Mouse (Mus musculus) CD4-positive, CD25-positive, alpha-beta regulatory T cell, adult 2 months (primary cell): ENCODE data around the gene Syngr1.

Source experiments
- DNase-seq: peaks from one replicate; pipeline ENCODE4 v3.0.0-alpha.2; 2012; ENCODE audit warnings: low read depth, low spot score

Gene Syngr1

DNA sequence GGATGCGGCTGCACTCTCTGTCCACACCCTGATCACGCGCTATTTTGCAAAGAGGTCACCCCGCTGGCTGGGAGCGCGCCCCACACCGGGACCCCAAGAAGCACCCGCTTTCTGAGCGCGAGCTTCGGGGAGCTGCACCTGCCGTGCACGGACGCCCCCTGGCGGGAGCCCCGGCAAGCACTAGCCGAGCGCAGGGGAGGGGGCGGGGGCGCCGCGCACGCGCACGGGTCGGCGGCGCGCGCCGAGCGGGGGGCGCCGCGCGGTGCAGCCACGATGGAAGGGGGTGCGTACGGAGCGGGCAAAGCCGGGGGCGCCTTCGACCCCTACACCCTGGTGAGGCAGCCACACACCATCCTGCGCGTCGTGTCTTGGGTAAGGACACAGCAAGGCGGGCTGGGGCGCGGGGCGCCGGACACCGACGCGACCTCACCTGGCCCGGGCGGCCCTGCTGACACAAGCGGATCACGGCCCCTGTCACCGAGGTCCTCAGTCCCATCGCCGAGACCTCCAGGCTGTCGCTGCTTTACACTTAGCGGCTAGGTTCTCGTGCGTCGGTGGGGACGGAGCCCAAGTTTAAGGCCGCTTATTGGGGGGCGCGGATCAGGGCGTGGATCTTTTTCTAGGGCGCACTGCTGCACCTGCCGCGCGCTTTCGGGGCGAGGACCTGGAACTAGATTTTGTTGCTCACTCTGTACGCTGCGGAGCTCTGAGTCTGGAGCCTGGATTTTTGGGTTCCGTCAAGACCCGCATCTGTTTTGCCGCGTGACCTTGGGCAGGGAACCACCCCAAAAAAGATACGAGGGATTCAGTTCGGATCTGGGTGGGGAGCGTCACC is at the start of gene Syngr1, which contains the start of gene Rpl3:
Syngr1 (plus strand) TSS at position 214 of the 835 bp plus-strand sequence.
Rpl3 (minus strand) TSS at position 748 of the 835 bp plus-strand sequence.
- DNase-seq = peak; percentile 88

DNA sequence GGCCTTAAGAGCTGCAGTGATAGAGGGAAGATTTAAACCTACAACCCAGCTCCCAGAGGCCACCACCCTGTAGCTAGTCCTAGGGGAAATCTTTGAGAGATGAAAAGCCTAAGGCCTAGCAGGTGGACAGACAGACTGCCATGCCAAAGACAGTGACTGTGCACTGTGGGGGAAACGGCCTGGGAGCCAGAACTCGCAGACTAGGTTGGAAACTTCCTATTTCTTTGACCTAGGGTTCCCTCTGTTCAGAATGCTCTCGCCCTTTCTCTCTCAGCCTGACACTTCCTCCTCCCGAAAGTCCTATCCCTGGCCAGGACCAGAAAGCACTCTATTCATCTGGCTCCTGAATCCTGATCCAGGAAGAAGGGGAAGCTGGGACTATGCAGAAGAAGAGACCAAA is 49.0 kb upstream of the Syngr1 start:
- no peak for DNase-seq

DNA sequence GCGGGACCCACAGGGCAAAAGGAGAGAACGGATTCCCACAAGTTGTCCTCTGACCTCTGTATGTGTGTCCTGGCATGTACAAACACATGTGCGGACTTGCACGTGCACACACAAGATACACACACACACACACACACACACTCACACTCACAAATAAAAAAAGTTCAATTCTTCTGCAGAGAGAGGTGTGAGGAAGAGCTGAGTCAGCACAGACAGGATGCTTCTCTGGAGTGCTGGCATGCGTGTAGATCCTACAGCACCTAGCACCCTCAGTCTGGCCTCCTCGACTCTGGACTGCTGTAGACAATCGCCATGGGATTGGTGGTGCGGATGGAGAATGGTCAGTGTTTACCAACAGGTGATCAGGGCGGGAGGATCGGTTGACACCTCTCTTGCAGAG is 46.9 kb upstream of the Syngr1 start:
- DNase-seq = no peak

DNA sequence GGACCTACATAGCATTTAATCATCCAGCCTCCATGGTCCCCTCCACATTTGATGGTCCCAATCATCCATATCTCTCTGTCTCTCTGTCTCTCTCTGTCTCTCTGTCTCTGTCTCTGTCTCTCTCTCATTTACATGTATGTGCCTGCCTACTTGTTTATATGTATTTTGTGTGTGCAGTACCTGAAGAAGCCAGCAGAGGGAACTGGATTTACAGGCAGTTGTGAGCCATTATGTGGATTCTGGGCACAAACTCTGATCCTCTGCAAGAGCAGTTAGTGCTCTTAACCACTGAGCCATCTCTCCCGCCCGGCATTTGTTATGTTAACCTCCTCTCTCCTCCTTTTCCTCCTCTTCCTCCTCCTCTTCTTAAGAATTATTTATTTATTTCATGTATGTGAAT is 45.4 kb upstream of the Syngr1 start:
- DNase-seq = peak; percentile 40

DNA sequence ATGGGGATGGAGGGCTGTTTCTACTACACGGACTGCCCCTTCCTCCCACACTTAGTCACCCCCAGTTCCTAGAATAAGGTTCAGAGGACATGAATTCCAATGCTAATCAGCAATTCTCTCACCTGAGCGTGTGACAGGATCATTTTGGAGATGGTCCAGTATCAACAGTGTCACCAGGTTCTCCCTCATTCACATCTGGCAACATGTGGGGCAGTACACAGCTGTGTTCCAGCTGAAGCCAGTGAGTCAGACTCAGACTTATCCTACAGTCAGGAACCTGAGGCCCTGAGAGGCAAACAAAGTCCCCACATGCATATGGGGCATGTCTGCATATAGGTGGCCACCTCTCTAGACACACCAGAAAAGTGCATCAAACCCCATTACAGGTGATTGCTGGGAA is 43.9 kb upstream of the Syngr1 start:
- no peak for DNase-seq

DNA sequence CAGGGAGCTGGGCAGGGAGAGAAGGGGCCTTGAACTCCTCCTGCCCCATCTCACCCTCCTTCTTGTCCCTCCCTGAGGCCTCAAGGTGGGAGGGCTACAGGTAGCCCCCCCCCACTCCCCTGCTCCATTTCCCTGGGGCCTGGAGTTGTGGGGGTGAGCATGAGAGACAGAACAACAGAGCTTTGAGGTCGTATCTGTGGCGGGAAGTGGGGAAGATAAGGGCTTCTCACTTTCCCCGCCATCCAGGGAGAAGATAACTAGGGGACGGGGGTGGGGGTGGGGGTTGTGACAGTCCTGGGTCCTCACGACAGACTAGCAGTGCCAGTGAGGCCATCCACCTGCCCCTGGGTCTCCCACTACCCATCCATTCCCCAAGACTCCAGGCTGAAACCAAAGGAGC is 43.2 kb upstream of the Syngr1 start:
- no peak for DNase-seq

DNA sequence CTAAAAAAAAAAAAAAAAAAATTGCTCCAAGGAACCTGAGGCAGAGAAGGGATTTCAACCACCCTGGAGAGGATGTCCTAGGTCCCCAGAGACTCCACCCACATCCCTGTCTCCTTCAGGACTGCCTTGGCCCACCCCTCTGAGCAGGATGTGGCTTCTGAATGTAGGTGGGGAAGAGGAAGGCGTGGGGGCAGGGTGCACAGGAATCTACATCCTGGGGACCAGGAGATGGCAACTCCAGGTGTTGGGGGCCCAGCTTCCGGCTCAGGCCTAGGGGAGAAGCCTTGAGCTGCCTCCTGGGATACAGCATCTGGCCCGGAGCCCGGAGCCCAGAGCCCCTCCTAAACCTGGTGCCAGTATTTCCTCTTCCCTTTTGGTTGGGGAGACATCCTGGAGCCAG is 41.0 kb upstream of the Syngr1 start:
- peak; percentile 43 for DNase-seq

DNA sequence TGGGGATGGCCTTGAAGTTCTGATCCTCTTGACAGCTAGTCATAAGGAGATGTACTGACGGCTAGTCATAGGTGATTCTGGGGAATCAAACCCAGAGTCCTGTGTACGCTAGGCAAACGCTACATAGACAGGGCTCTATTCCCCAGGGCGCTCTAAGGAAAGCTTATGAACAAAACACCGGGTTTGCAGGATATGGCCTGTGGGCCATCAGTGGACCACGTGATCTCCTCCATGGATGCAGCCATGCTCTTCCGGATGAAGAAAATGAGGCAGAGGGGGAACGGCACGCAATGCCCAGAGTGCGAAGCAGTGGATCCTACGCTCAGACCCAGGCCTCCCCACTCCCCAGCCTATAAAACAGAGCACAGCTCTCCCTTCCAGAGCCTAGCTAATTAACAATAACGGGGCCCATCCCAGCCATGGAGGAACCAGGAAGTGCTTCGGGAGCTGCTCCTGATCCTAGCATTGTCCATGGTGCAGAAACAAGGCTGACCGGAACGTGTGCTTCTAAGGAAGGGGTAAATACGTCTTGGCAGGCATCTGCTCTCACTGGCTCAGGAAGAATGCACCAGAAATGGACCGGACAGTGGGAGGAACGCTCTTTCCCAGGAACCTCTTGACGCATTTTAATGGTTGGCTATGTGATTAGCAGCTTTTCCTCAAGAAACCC is 39.9 kb upstream of the Syngr1 start:
- no peak for DNase-seq

DNA sequence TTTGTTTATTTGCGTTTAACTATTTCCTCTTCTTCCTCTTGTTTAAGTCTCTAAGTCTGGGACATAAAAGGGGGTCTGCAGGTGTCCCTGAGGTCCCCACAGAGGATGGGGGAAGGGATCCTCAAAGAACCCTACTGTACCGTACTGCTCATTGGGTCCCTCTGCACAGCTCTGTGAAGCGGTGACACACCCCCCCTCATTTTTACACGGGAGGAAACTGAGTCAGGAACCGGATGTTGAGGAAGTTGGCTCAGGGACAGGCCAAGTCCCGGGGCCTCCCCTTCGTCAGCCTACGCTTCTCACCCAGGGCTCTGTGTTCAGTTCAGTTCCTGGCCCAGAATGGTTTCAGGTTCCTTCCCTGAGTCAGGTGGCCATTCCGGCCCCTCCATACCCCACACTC is 39.4 kb upstream of the Syngr1 start:
- peak; percentile 39 for DNase-seq

DNA sequence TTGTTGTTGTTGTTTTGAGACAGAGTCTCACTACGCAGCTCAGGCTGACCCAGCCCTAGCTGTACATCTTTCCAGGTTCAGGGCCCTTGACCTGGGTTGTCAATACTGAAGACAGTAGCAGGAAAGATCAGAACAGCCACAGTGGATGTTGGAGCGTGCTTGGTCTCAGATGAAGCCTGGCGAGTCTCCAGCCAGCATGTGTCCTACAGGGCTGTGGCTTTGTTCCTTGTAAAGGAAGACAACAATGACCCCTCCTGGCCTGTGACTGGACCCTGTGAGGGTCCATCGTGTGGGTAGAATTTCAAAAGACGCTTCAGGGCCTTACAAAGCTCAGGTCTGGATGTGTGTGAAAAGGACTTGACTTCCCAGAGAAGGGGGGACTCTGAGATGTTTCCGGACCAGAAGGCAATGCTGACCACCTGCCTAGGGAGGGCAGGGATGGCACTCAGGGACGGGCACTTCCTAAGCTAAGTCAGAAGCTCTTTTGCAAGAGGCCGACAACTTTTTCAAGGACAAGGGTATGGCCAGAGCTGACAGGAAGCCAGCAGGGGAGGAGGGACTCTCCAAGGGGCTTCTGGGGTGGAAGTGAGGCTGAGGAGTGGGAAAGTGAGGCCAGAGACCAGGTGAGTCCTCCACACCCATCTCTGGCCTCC is 37.6 kb upstream of the Syngr1 start:
- DNase-seq = no peak

DNA sequence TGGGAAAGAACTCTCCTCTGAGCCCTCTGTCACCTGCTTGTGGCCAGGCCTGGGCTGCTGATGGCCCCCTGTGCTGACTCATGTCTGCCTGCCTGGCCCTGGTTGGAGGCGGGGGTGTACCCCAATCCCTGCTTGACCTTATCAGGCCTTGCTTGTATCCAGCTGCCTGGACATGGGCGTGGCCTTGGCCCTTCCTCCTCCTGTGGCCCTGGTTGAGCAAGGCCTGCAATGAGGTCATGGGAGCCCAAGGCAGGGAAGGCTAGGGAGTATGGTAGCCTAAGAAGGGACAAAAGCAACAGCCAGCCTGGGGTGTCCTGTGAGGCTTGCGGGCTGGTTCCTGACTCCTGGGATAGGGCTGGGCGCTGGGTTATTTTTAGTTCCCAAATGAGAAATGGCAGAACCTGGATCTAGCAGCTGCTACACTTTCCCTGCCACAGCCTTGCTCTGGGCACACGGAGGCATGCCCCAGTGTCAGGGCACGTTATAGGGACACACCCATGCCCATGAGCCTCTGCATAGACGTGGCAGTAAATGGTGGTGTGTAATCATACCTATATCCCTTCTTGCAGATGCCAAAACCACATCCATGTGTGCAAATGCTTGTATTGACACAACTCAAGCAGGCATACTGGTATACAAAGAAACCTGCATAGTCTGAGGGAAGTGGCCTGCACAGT is 37.0 kb upstream of the Syngr1 start:
- no peak for DNase-seq

DNA sequence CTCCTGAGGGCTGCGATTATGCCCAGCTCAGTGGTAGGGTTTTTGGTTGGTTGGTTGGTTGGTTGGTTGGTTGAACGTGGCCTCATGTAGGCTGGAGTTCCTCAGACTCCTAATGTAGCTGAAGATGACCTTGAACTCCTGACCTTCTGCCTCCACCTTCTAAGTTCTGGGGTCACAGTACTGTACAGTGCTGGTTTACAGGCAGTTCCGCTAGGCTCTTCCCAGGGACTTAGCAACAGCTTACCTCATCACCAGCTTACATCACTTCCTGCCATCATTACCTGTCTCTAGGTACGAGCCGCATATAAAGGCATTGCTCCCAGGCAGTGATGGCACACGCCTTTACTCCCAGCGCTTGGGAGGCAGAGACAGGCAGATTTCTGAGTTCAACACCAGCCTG is 33.0 kb upstream of the Syngr1 start:
- DNase-seq = peak; percentile 38

DNA sequence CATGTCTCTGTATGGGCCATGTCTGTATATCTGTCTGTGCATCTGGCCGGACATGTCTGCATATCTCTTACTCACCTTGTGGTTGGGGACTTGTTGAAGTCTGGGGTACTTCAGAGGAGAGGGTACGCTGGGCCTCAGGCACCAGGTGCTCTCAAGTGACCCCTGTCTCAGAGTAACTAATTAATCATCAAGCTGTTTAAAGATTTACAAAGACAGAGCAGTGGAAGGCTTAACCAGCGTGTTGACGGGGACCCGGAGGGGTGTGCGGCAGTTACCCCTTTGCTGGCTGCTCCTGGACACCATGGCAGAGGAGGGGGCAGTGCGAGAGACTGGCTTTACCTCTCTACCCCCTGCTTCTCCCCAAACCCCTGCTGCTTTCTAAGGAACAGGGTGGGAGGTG is 31.5 kb upstream of the Syngr1 start:
- no peak for DNase-seq

DNA sequence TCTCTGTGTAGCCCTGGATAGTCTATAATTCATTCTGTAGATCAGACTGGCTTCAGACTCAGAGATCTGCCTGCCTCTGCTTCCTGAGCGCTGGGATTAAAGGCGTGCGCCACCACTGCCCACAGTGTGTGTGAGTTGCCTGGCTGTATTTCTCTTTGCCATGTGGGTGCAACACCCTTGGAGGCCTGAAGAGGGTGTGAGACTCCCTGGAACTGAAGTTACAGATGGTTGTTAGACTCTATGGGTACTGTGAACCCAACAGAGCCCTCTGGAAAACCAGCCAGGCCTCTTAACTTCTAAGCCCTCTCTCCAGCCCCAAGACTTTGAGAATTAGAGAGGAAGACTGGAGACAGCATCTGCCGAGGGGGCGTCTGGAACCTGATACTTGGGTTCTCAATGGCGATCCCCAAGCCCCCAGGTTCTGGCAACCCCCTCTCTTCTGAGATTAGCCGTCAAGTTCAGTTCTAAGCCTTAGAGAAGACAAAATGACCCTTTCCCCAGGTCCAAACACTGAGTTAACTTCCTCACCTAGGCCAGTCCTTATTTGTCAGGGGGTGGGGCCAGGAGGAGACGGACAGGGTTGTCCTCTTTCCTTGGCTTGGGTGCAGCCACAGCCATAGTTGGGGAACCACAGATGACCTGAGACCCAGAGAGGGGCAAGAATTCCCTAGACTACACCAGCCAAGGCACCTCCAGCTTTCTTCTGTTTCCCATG is 30.6 kb upstream of the Syngr1 start:
- no peak for DNase-seq

DNA sequence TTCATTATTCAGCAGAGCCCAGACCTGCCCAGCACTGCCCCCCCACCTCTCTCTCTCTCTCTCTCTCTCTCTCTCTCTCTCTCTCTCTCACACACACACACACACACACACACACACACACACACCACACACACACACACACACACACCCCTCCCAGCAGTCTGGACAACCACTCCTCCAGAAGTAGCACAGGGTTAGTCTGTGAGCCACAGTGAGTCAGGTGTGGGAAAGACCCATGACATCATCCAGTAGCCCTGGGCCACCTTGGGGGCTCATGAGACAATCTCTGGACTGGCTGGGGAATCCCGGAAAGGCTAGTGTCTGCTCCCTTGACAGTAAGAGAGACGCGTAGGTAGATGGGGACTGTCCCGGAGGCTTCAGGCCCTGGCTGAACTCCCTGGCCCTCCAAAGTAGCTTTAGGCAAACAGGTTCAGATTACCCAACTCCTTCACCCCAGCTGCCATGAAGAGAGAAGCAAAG is 30.0 kb upstream of the Syngr1 start:
- DNase-seq = peak; percentile 71

DNA sequence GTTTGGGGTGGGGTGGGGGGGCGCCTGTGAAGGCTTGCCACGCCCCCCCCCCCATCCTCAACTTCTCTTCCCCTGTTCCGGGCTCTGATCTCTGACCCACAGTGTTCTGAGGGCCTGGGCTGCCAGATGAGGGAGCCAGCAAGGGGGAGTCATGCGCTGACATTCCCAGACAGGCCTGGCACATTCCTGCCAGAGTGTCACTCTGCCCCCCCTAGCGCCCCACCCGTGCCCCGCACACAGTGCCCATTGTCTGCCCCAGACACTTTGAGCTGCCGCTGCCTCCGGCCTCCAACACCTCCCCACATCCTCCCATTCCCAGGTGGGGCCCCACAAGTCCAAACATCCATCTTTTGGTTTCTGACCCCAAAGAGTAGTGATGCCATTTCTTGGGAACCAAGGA is 28.8 kb upstream of the Syngr1 start:
- DNase-seq = no peak

DNA sequence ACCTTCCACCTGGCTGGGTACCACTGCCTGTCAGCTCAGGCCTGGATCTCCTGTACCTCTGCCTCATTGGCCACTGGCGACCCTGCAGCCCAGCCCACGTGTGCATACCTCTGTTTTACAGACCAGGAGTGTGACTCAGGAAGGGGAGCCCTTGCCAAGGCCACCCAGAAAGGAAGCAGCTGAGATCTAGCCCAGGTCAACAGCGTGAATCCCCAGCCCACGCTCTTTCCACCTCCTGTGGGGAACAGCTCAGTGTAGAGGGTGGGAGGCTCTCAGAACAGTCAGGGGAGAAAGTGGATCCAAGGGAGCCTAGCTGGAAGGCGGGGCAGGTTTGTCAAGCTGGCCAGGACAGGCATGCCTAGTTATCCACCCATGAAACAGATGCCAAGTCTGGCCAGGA is 28.3 kb upstream of the Syngr1 start:
- no peak for DNase-seq

DNA sequence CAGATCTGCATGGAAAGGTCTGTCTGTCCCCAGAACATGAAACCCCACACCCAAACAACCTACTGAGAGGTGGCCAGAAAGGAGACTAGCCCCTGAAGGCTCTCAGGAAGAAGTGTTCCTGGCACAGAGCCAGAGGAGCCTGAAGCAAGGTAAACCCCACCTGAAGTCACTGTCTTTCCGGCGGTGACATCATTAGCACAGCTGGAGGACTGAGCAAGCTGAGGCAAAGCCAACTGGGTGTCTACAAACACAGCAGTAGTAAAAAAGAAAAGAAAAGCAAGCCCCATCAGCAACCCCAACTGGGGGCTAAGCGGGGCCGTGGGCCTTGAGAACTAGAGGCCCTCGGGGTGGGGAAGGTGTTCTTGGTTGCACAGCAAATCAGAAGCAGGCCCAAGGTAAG is 26.2 kb upstream of the Syngr1 start:
- DNase-seq = peak; percentile 47

DNA sequence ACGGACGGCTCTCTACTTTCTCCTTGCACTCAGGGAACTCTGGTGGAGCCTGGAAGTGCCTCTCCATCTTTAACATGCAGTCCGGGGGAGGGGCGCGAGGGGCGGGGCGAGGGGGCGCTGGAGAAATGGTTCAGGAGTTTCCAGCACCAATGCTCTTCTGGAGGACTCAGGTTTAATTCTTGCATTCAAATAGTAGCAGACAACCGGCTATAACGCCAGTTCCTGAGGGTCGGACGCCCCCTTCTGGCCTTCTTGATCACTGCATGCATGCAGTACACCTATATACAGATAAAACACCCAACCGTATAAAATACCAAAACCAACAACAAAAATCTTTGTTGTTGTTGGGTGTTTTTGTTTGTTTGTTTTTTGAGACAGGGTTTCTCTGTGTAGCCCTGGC is 25.7 kb upstream of the Syngr1 start:
- DNase-seq = peak; percentile 69

DNA sequence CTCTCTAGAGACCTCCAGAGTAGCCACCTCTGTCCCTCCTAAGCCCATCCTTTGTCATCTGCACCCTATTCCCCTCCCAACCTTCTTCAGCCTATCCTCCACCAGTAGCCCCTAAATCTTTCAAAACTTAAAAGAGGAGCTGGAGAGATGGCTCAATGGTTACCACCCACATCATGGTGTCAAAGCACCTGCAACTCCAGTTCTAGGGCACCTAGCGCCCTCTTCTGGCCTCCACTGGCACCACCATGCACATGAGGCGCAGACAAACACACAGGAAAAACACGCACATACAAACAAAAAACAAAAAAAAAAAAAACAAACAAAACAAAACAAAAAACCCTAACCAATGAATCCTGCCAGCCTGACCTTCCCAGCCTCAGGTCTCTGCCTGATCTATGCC is 24.6 kb upstream of the Syngr1 start:
- DNase-seq = peak; percentile 73

DNA sequence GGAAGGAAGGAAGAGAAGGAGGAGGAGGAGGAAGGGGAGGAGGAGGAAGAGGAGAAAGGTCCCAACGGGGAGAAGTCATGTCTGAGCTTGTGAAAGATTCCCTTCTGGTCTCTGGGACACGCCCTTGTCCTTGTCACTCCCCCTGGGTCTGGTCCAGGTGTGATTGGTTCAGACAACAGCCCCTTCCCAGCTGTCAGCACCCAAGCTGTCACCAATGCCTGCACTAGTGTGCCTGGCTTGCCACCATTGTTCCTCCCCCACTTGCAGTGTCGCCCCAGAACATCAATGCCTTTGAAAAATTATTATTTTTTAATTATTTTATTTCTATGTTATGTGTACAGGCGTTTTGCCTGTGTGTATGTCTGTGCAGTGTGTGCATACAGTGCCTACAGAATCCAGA is 22.0 kb upstream of the Syngr1 start:
- no peak for DNase-seq
